Mouse (Mus musculus) spleen, postnatal 4 days (tissue): Measurements from ENCODE around the gene Gna13.
A peak's percentile ranks its signal among the peaks of the same experiment; 100 is the strongest.

Experiments used
- DNase-seq, 2 experiments: peaks; one replicate each; pipeline ENCODE4 v3.0.0; 2022; ENCODE audit warnings: low spot score in 2 of 2

Gene Gna13

DNA sequence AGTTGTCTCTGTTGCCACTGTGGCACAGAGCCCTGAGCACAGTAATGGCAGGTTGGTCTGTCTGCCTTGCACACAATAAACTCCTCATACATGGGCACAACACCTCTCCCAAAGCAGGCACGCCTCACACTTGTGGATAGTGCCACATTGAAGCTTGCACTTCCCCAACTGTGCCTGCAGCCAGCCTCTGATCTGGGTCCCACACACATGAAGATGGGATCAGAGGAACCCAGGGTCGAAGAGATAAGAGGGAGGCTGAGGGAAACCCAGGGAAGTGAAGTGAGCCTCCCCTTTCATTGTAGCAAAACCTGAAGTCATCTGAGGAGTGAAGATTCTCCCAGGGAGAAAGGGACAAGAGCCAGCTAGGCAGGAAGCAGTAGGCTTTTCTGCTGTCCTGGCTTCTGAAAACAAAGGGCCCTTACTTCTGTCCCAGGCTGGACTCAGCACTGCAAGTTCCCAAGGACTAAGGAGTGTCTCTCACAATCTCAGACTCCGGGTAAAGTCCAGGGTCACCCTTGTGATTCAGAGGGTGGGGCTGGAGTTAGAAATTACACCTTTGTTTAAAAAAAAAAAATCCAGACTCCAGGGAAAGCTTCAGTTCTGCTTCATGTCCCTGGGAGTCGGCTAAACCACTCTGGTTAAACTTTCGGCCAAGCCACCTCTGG, 12.8 kb upstream of the Gna13 start:
- DNase-seq = no peak

DNA sequence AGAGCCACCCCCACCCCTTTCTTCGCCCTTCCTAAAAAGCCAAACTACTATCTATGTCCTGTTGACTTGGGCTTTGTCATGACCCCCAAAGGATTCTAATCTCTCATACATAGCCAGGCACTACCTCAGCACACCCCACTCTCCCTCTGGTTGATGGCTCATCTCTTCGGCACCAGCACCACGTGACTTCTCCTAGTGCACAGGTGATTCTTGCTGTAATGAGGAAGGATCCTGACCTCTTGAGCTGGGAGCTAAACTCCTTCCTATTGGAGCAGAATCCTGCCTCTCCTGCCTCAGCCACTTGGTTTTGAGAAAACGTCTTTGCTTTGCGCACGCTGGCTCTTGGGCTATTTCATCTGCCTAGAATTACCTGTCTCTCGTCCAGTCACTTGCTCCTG, 12.3 kb upstream of the Gna13 start:
- no peak for DNase-seq

DNA sequence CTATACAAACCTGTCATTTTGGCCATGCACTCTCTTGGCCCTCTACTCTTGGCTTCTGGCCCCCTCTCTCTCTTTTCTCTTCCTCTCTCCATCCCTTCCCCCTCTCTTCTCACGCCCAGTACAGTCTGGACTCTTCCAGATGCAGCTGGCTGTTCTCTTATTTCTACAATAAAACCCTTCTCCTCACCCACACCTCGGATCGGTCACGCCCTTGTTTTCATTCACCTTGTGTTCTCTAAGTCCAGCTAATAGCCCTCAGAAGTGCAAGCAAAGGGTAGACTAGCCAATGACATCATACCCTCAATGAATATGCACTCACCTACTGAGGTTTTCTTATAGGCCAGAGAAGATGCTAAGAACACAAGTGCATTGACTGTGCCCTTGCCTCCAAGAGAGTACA, 11.1 kb upstream of the Gna13 start:
- DNase-seq = no peak

DNA sequence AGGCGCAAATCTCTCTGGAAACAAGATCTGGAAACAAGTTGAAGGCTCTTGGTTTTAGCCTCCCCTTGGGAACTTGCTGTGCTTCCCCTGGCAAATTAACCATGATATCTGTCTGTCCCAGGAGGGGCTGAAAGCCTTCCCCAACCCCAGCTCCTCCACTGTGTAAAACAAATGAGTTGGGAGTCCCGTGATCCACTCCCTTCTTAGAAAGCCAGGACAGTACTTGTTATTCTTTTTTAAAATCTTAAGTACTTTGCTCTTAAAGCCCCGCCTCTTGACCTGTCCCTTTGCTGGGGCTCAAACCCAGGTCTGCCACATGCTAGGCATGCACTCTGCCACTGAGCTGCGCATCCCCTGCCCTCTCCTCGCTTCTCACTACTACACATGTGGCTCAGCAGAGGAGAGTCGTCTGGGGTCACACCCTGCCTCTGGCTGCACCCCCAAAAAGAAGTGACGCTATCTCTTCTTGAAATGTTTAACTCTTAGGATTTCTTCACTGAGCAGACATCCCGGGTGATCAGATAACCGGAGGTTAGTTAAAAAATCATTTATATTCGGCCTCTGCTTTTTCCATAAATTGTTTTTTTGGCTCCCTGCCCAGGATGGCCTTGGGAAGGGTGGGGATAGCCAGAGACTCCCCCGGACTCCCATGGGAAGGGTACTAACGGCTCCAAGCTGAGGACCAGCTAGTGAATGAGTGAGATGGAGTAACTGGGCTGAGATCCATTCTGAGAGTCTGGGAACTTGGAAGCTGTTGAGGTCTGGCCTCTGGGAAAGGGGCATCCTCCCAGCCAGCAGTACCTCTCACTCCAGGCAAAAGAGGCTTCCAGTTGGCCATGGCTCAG, 9.0 kb upstream of the Gna13 start:
- no peak for DNase-seq

DNA sequence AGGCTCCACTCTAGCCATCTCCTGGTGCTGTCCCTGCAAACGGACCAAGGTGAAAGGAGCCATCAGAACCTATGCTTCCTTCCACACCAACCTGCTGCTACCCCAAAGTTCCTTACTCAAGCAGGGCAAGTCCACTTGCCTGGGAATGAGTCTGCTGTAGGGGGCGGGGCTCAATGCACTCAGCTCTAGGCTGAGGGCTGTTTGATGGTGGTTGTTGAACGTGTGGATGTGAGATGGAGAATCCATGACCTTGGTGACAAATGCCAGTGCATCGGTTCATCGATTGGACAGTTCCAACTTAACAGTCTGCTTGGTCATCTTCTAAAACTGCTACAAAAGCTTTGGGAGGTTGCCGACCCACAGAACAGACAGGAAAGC, 8.4 kb upstream of the Gna13 start:
- DNase-seq = no peak

DNA sequence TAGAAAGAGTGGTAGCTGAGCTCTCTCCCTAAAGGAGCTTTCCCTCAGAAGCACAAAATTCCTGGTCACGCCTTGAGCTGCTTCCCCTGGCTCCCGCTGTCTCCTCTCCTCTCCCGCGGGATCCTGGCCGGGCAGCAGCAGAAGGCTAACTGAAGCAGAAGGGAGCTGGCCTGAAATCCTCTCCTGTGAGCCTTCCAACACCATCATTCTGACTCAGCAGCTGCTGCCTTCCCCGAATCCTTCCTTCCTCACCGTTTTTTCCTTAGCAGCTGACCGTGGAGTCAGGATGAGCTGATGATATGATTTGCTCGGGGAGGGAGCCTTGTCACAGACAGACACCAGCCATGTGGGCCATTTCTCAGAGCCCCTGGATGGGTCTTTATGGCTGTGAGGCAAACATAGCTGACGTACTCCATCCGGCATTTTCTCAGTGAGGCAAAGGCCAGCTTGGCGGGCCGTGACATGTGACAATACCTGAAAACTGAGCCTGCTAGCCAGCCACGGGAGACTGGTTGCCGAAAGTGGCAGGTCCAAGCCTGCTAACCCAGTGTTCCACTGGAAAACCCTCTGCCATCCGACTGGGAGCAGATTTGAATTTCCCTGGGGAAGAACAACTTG, 6.8 kb upstream of the Gna13 start:
- DNase-seq = no peak

DNA sequence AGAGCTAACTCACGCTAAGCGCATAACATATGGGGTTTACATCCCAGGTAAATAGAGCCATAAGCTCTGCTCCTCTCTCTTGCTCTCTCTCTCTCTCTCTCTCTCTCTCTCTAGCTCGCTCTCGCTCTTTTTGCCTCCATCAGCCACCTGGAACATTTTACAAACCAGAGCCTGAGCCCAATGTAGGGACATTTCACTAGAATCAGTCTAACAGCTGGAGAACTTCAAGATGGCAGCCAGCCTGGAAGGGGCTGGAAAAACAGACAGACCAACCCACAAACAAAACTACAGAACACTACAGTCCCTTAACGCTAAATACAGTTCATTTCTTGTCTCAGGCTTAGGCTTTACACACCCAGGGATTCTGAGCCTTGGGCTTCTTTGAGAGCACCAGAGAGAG, 5.5 kb upstream of the Gna13 start:
- DNase-seq = no peak

DNA sequence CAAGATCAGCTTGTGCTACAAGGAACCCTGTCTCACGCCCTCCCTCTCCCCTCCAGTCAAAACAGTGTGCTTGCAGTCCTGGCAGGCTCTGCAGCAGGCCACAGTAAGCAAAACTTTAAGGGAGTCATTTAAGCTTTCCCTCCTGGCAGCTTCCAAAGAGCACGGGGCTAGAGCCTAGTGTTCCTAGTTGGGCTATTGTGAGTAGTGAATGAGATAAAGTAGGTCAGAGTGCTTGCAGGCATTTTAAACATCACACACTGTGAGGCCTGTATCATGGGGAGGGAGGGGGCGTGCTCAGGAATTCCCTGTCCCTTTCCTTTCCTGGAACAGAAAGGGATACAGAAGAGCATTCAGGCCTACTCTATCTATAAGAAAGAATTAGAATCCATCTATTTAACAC, 4.1 kb upstream of the Gna13 start:
- no peak for DNase-seq

DNA sequence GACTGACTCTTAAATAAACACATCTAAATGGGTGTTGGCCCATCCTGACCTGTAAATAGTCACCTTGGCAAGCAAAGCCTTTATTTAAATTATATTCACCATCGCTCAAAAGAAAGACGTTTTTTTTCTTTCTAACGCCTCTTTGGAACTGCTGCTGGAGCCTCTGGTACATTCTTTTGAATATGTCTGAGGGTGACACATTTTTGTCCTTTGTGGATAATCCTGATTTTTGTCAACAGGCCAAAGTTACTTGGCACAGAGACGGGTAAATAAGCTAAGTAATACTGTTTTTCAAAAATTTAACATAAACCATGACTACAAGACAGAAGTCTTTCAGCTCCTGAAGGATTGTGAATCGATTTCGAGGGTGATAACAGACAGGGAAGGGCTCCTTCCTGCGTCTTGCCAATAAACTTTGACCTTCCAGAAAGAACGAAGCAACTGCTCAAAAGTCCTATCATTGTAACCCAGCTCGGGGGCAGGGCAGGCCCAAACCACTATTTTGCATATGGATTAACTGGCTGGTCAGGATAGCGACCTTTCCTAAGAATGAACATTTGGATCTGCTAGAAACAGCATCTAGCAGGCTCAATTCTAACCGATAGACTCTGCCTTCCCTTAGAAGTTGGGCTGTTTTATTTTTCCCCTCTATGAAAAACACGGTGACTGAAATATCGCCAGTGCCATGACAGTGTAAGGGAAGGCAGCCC, 3.4 kb upstream of the Gna13 start:
- DNase-seq = no peak

DNA sequence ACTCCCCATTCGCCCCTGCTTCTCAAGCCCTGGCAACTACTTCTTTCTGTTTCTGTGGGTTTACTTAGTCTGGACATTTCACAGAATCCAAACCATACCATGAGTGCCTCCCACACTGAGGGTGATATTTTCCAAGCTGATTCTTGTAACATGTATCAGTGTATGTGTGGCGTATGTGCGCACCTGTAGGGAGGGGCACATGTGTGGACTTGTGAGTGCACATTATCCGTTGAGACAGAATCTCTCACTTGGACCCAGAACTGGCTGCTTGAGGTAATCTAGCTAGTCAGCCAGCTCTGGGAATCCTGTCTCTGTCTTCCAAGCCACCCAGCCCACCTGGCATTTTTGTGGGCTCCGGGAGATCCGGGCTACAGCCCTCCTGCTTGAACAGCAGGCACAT, 2.5 kb upstream of the Gna13 start:
- no peak for DNase-seq

DNA sequence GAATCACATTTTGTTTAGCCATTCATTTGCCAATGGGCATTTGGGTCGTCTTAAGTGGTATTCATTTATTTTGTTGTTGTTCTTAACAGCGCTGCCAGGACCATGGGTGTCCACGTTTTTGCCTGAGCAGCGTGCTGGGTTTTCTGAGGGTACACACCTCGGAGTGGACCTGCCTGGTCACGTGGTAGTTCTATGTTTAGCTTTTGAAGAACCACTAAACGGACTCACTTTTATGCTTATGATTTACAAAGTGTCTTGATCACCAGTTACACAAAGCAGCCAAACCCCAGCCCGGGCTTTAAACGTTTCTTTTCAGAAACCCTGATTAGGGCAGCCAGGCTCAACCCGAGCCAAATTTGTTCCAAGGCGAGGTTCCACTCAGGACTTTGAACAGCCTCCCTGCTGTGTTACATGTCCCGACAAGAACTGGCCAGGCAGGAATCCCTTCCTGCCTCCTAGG, 2.0 kb upstream of the Gna13 start:
- DNase-seq = no peak

DNA sequence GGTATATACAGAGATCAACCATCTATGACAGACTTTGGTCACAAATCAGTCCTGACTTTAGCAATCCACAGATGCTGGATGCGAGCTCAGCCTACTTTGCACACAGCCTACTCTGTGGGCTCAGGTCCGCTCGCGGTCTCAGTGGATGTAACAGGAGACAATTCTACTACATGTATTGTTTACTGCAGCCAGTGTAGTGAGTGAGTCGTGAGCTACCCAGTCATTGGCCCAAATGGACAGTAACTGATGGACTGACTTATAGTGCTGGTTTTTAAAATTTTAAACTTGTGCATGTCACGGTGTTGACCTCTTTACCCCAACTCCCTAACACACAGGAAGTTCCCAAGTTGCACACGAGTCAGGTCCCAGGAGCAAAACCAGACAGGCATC, 1.4 kb upstream of the Gna13 start:
- DNase-seq = no peak

DNA sequence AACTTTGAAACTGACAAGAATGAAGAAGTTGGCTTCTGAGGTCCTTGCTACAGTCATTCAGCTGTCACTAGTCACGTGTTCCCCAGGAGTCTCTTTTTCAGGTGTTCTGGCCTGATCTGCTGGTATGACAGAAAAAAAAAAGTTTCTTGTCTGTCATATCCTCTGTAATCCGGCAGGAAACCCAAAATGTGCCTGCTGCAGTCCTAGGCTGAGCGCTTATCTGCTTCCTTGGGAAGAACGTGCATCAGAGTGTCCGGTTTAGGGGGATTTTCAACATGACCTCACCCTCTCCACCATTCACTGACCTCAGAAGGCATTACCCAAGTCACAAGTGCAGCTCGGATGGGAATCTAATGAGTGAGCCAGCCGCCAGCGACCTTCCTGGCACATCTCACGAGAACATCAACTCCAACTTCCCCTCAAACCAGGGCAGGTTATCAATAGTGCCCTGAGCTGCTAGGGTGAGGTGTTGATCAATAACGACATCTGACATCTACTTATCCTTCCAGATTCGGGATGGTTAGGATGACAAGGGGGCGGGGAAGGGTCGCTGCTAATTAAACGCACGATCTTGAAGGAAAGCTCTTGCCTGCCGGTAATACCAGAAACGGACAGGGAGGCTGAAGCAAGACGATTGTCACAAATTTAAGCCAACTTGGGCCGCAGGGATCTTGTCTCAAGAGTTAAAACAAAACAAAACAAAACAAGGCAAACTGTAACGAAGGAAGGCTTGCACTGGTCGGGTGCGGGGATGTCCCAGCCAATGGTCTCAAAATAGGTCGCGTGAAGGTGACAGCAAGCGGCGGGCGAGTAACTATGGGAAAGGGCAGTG, 784 bp upstream of the Gna13 start:
- DNase-seq = no peak

DNA sequence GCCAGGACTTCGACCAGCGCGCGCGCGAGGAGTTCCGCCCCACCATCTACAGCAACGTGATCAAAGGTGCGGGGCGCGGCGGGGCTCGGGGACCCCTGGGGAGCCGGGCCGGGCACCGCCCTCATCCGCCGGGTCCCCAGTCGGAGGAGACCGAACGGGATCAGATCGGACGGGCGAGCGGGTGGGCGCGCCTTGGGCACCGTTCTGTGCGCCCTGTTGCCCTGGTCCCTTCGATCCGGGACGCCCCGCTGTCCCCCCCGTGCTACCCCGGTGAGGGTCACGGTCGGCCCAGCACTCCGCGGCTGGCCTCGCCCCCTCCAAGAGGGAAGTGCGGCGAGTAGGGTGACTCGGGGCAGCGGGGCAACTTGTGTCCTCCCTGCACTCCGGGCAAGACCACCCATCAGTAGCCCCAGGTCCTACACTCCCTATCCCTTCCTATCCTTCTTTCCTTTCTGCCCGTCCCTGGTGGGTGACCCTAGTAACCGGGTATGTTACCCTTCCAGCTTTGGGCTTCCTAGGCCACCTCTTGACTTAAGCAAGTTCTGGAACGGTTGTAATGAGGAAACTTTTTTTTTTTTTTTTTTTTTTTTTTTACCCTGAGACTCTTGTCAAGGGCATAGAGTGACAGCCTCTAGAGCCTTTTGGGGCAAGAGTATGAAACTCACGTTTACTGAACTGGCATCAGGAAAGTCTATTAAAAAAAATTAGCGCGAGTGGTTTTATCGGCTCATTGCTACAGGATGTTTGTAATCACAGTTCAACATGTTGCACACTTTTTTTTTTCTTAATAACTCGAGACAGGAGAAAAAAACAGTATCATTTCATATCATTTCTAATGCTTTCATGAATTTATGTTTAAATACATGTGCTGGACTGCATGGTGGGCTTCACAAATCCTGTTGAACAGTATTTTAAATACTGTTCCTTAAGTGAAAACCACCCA, 831 bp downstream of the Gna13 start:
- DNase-seq = peak; percentile 66 to 88

DNA sequence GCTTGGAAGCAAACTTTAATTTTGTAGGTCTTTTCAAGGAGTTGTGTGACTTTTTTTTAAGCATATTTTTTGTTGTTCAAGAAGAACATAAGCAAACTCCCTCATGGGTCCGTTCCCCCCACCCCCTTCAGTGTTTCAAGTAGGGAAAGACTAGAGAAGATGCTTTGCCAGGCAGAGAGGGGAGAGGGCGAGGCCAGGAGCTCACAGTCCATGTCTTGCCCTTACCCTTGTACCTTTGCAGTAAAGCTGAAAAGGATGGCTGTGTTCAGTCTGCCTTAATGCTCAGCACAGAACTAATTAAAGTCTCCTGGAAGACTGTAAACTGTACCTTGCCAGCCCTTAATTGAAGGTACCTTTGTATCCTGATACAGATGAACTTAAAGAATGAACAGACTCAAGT, 1.7 kb downstream of the Gna13 start:
- DNase-seq = no peak

DNA sequence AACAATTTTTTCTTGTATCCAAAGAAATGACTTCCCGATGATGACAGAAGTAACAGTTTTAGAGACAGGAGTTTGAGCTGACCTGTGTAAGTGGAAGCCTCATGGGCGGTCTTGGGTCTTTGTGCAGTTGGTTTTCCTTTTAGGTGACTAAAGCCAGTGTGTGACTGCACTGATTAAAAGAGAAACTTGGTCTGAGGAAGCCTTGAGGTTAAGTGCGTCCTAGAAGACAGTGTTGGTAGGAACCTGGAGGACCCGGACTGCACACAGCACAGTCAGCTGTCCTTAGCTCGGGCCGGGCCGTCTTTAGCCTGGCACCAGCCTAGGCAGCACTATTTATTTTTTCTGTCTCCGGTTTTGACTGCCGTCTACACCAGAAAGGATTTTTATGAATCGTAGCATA, 2.2 kb downstream of the Gna13 start:
- DNase-seq = no peak

DNA sequence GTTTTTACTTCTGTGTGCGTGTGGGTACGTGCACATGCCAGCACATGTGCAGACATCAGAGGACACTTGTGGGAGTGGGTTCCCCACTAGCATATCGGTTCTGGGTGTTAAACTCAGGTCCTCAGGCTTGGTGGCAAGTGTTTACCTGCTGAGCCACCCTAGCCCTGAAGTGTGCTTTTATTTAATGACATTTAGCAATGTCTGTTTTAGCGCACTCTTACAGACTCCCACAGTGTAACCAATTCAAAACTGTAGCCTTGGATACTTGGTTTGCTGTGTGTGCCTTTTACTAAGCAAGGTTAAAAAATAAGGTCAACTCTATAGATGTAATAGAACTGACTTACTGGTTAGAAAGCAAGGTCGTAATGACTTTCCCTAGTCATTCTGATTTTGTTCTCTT, 3.2 kb downstream of the Gna13 start:
- no peak for DNase-seq

DNA sequence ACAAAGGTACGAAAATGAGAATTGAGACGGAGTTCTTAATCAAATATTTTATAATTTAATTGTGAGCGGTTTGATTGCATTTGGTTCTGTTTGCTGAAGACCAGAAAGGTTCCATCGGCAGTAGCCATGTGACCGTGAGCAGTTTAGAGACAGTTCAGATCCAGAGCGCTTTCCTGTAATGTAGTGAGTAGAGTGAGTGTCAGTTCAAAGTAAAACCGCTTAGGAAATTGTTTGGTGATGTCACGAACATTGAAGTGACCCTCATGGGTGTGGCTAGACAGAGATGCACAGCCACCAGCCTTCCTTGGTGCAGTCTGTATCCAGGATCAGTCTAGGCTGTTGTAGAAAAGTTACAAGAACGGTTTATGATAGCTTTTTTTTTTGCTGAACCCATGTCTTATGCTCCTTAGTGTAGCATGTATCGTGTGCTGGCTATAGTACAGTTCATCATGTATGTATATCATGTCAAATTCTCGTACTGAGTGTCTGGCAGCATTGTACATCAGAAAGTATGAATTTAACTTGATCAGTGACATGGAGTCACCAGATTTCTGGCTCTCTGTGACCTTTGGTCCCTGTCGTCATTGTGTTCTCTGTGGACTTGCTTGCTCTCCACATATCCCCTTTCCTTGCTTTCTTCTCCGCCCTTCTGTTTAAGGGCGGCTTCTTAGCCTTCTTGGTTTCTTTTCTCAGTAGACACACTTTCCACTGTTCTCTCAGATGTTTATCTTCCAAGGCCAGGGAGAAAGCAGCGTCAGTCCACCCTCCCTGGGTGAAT, 4.4 kb downstream of the Gna13 start:
- no peak for DNase-seq

DNA sequence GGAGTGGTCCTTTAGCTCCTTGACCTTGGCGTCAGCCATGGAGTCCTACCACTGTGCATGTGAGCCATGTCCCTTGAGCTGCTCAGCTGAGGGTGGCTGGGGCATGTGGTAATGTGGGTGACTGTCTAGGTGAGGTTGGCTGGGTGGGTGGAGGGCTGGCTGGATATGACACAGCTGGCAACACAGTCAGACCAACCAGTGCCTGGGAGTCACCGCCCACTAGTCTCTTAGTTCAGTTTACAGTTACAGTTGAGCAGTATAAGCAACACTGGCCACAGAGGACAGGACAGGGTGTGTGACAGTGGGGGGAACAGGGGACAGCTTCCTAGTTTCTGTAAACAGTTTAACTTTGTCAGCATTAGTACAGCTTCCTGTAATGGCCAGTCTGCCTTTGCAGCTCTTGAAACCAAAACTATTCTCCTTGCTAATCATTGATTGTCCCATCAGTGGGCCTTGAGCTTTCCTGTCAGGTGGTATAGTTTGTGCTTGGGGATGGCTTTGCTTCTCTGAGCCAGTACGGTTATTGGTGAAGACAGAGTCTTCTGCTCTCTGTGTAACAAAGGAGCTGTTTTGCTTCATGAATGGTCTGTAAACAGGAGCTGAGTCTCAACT, 6.5 kb downstream of the Gna13 start:
- no peak for DNase-seq
